15 mouse cellular contexts compared by ENCODE assay signal in genomic region chr10:116117060-116117459, GRCm38 (mm10). TPM values are rescaled to one million over a fixed set of nuclear protein-coding genes. Genes with fewer than 3 reads are reported as not detected.
"Had no signal": no experiment of that assay in that cellular context is flagged by ENCODE, and none has a peak within 500 bp of the region (broad histone marks: within the 10 kb centered on the region; RNA-seq: fewer than 3 reads in every experiment).

No protein-coding gene starts in this region.

- DNase-seq: kidney, adult 18-20 months; kidney, postnatal 10 days; kidney, postnatal 4 days; liver; liver, embryonic 13.5 days; liver, postnatal 0 days; lung, postnatal 14 days; thymus, adult 18-20 months; thymus, postnatal 14 days had no signal

- H3K4me3 ChIP-seq: limb, embryonic 12.5 days; liver, embryonic 13.5 days; lung, embryonic 15.5 days; midbrain, embryonic 12.5 days; neural tube, embryonic 13.5 days had no signal

- H3K27ac ChIP-seq: limb, embryonic 12.5 days; liver, embryonic 13.5 days; lung, embryonic 15.5 days; midbrain, embryonic 12.5 days; neural tube, embryonic 13.5 days; stomach, postnatal 0 days had no signal

- H3K4me1 ChIP-seq: limb, embryonic 12.5 days; liver, embryonic 13.5 days; lung, embryonic 15.5 days; midbrain, embryonic 12.5 days; neural tube, embryonic 13.5 days had no signal

RNA-seq across cellular contexts. Expression of gene 4933416C03Rik, which starts 3.3 kb away (rescaled TPM):
- polyA plus RNA-seq: kidney, embryonic 14.5 days; limb, embryonic 12.5 days; liver, embryonic 13.5 days; liver, postnatal 0 days; lung, embryonic 15.5 days; midbrain, embryonic 12.5 days; stomach, postnatal 0 days had no signal
